Mouse (Mus musculus): ENCODE data around the gene Map3k10. TPM values are rescaled to one million over a fixed set of nuclear protein-coding genes. Genes with fewer than 3 reads are reported as not detected.

The Map3k10 gene
- polyA plus RNA-seq, 1 experiment from 2014 or later: 11.3 TPM

- no peak overlapping the region for H3K4me3 ChIP-seq (replicated peaks)
- no peaks in the 10 kb centered on the region for H3K9me3 ChIP-seq (replicated peaks)
- H3K9ac ChIP-seq: no peak overlapping the region
- no peak overlapping the region for H3K27ac ChIP-seq (replicated peaks)
- H3K36me3 ChIP-seq: no peaks in the 10 kb centered on the region
- WGBS: 38% methylated on average over 2 of the region's 2 CpGs
- no peak overlapping the region for H3K4me2 ChIP-seq (replicated peaks)
- peaks cover 2% of the 10 kb centered on the region for H3K4me1 ChIP-seq
- H3K27me3 ChIP-seq: no peaks in the 10 kb centered on the region
- no peak for ATAC-seq (ENCODE audit: insufficient number of reproducible peaks, low FRiP score, low TSS enrichment, low read depth)
Measured at GRCm38 (mm10) chr7:27683218-27683617, 8.8 kb upstream of the Map3k10 start.

- WGBS: 29% methylated on average over 14 of the region's 14 CpGs
- H3K9ac ChIP-seq: no peak overlapping the region
- H3K27ac ChIP-seq (replicated peaks): no peak overlapping the region; the same call in 1 of the 2 replicates
- peak overlapping the region; percentile 85 for H3K4me3 ChIP-seq (replicated peaks)
- H3K36me3 ChIP-seq: peaks cover 9% of the 10 kb centered on the region; the same call in 1 of the 2 replicates
- no peak for ATAC-seq (ENCODE audit: insufficient number of reproducible peaks, low FRiP score, low TSS enrichment, low read depth)
- peaks cover 26% of the 10 kb centered on the region for H3K4me1 ChIP-seq
- peak overlapping the region; percentile 99 for H3K4me2 ChIP-seq (replicated peaks)
- no peaks in the 10 kb centered on the region for H3K9me3 ChIP-seq (replicated peaks)
- no peaks in the 10 kb centered on the region for H3K27me3 ChIP-seq
Measured at GRCm38 (mm10) chr7:27675222-27675612, 819 bp upstream of the Map3k10 start.

GRCm38 (mm10) chr7:27674195-27674521, 240 bp downstream of the Map3k10 start:
- H3K4me2 ChIP-seq (replicated peaks): peak overlapping the region; percentile 99
- WGBS: under 1% methylated on average over 38 of the region's 38 CpGs
- peak overlapping the region; percentile 87 for H3K27ac ChIP-seq (replicated peaks)
- ATAC-seq (ENCODE audit: insufficient number of reproducible peaks, low FRiP score, low TSS enrichment, low read depth): peak; percentile 61
- H3K9ac ChIP-seq: peak overlapping the region; percentile 83
- no peaks in the 10 kb centered on the region for H3K9me3 ChIP-seq (replicated peaks)
- no peaks in the 10 kb centered on the region for H3K27me3 ChIP-seq
- H3K4me3 ChIP-seq (replicated peaks): peak overlapping the region; percentile 85
- peaks cover 13% of the 10 kb centered on the region; the same call in 1 of the 2 replicates for H3K36me3 ChIP-seq
- peaks cover 26% of the 10 kb centered on the region for H3K4me1 ChIP-seq

GRCm38 (mm10) chr7:27673575-27674131, 745 bp downstream of the Map3k10 start:
- Histone ChIP-seq H3K4me1 (peaks cover 26% of the 10 kb centered on the region), H3K4me2 (replicated peaks) (peak overlapping the region; percentile 99), H3K4me3 (replicated peaks) (peak overlapping the region; percentile 85), H3K36me3 (peaks cover 13% of the 10 kb centered on the region; the same call in 1 of the 2 replicates), H3K27ac (replicated peaks) (0 out of 2 replicates have a peak overlapping the region, but pooled peaks have one; percentile 87), H3K27me3 (no peaks in the 10 kb centered on the region), H3K9me3 (replicated peaks) (no peaks in the 10 kb centered on the region), H3K9ac (peak overlapping the region; percentile 83)
- 0 out of 2 replicates have a peak, but pooled peaks have one; percentile 10 for ATAC-seq (ENCODE audit: insufficient number of reproducible peaks, low FRiP score, low TSS enrichment, low read depth)
- WGBS: 3% methylated on average over 51 of the region's 52 CpGs

GRCm38 (mm10) chr7:27673064-27673574, 1.3 kb downstream of the Map3k10 start:
- peaks cover 26% of the 10 kb centered on the region for H3K4me1 ChIP-seq
- 50% methylated on average over 8 of the region's 9 CpGs for WGBS
- no peaks in the 10 kb centered on the region for H3K9me3 ChIP-seq (replicated peaks)
- peak overlapping the region; percentile 83 for H3K9ac ChIP-seq
- ATAC-seq (ENCODE audit: insufficient number of reproducible peaks, low FRiP score, low TSS enrichment, low read depth): no peak
- H3K4me2 ChIP-seq (replicated peaks): peak overlapping the region; percentile 99
- no peaks in the 10 kb centered on the region for H3K27me3 ChIP-seq
- no peak overlapping the region for H3K27ac ChIP-seq (replicated peaks)
- peak overlapping the region; percentile 85 for H3K4me3 ChIP-seq (replicated peaks)
- peaks cover 17% of the 10 kb centered on the region for H3K36me3 ChIP-seq

GRCm38 (mm10) chr7:27662038-27662437, 12.4 kb downstream of the Map3k10 start:
- no peak overlapping the region for H3K27ac ChIP-seq (replicated peaks)
- peaks cover 54% of the 10 kb centered on the region for H3K36me3 ChIP-seq
- WGBS: 77% methylated on average over 4 of the region's 4 CpGs

GRCm38 (mm10) chr7:27658712-27659663, 15.4 kb downstream of the Map3k10 start:
- Histone ChIP-seq H3K27ac (replicated peaks) (no peak overlapping the region), H3K4me3 (replicated peaks) (no peak overlapping the region), H3K27me3 (peaks cover 47% of the 10 kb centered on the region), H3K36me3 (peaks cover 53% of the 10 kb centered on the region), H3K4me2 (replicated peaks) (no peak overlapping the region), H3K9ac (no peak overlapping the region), H3K4me1 (peaks cover 4% of the 10 kb centered on the region), H3K9me3 (replicated peaks) (no peaks in the 10 kb centered on the region)
- ATAC-seq (ENCODE audit: insufficient number of reproducible peaks, low FRiP score, low TSS enrichment, low read depth): no peak
- WGBS: 60% methylated on average over 14 of the region's 14 CpGs

More at GRCm38 (mm10) chr7:27662038-27662437, 12.4 kb downstream of the Map3k10 start:
- Histone ChIP-seq H3K4me3 (replicated peaks) (no peak overlapping the region), H3K9ac (no peak overlapping the region), H3K4me1 (no peaks in the 10 kb centered on the region), H3K4me2 (replicated peaks) (no peak overlapping the region), H3K27me3 (peaks cover 21% of the 10 kb centered on the region), H3K9me3 (replicated peaks) (no peaks in the 10 kb centered on the region)
- ATAC-seq (ENCODE audit: insufficient number of reproducible peaks, low FRiP score, low TSS enrichment, low read depth): no peak

- ATAC-seq (ENCODE audit: insufficient number of reproducible peaks, low FRiP score, low TSS enrichment, low read depth): no peak
Measured at GRCm38 (mm10) chr7:27657824-27658395, 16.5 kb downstream of the Map3k10 start.

GRCm38 (mm10) chr7:27656600-27656999, 17.8 kb downstream of the Map3k10 start:
- Histone ChIP-seq H3K9me3 (replicated peaks) (no peaks in the 10 kb centered on the region), H3K27me3 (peaks cover 65% of the 10 kb centered on the region), H3K36me3 (peaks cover 39% of the 10 kb centered on the region), H3K9ac (no peak overlapping the region), H3K27ac (replicated peaks) (no peak overlapping the region), H3K4me2 (replicated peaks) (no peak overlapping the region), H3K4me1 (peaks cover 10% of the 10 kb centered on the region), H3K4me3 (replicated peaks) (no peak overlapping the region)
- no peak for ATAC-seq (ENCODE audit: insufficient number of reproducible peaks, low FRiP score, low TSS enrichment, low read depth)
- 85% methylated on average over 16 of the region's 16 CpGs for WGBS

More at GRCm38 (mm10) chr7:27657824-27658395, 16.5 kb downstream of the Map3k10 start:
- H3K9ac ChIP-seq: no peak overlapping the region
- no peak overlapping the region for H3K27ac ChIP-seq (replicated peaks)
- H3K36me3 ChIP-seq: peaks cover 48% of the 10 kb centered on the region
- WGBS: 39% methylated on average over 53 of the region's 53 CpGs
- H3K4me1 ChIP-seq: peaks cover 10% of the 10 kb centered on the region
- H3K4me2 ChIP-seq (replicated peaks): no peak overlapping the region
- peaks cover 58% of the 10 kb centered on the region for H3K27me3 ChIP-seq
- no peaks in the 10 kb centered on the region for H3K9me3 ChIP-seq (replicated peaks)
- no peak overlapping the region for H3K4me3 ChIP-seq (replicated peaks)

GRCm38 (mm10) chr7:27655545-27655944, 18.9 kb downstream of the Map3k10 start:
- Histone ChIP-seq H3K4me1 (peaks cover 10% of the 10 kb centered on the region), H3K36me3 (peaks cover 30% of the 10 kb centered on the region), H3K27ac (replicated peaks) (no peak overlapping the region), H3K27me3 (peaks cover 65% of the 10 kb centered on the region), H3K4me3 (replicated peaks) (no peak overlapping the region), H3K9ac (no peak overlapping the region), H3K4me2 (replicated peaks) (no peak overlapping the region), H3K9me3 (replicated peaks) (no peaks in the 10 kb centered on the region)
- 80% methylated on average over 11 of the region's 11 CpGs for WGBS
- ATAC-seq (ENCODE audit: insufficient number of reproducible peaks, low FRiP score, low TSS enrichment, low read depth): no peak

All from embryonic facial prominence, embryonic 15.5 days (tissue).